Mouse (Mus musculus) cerebellum, adult 11-12 months (tissue): Measurements from ENCODE around the gene Vrtn.

Experiments
- DNase-seq: peaks from one replicate; pipeline ENCODE4 v3.0.0; 2022

The Vrtn gene

DNA sequence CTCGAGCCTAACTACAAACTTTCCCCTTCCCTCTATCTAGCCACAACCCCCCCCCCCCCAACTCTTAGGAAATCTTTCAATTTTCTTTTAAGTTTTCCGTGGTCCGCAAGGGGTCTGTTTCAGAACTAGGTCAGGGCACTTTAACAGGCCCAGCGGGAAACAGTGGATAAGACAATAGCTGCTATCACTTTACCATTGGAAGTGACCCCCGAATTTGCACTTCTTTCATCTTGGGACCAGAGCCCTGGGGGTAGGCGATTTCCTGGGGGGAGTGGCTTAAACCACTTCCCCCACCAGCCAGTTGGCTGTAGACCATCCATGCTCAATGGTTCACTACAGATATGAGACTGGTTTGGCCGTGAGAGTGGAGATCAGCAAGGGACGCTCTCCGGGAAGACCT, at the start of gene Vrtn:
Gene Vrtn, plus strand, starts transcription at position 366 of the 400 bp plus-strand sequence.
- DNase-seq, result no peak

DNA sequence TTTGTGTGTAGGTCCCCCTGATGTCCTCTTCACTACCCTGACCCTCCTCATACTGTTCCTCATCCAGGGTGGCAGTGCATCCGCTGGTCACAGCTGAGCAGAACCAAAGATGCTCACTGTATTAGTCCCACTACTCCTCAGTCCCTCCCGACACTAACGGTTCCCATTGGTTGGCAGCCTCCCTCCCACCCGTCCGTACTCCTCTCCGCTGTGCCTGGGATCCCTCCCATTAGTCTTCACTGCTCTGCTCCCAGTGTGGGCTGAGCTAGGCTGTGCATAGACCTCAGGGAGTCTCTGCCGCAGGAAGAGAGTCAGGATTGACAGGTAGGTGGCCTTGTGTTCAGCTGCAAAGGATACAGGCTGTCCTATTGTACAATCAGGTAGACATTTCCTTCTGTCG, 42.5 kb upstream of the Vrtn start:
- no peak for DNase-seq

DNA sequence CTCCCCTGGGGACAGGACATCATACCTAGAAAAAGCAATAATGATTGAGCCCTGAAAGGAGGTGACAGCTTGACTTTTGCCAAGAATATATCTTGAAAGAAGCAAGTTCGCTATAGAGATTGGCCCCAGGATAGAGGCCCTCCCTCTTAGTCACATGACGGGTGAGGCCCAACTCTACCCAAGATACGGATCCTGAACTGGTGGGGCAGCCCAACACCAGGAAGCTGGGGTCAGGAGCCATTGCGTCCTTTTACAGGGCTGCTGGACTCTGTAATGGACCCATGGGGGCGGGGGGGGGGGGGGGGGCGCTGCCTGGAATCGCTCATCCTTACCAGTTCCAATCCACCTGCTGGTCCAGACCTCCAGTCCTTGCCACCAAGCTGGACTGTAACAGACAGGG, 36.8 kb upstream of the Vrtn start:
- DNase-seq, result no peak

DNA sequence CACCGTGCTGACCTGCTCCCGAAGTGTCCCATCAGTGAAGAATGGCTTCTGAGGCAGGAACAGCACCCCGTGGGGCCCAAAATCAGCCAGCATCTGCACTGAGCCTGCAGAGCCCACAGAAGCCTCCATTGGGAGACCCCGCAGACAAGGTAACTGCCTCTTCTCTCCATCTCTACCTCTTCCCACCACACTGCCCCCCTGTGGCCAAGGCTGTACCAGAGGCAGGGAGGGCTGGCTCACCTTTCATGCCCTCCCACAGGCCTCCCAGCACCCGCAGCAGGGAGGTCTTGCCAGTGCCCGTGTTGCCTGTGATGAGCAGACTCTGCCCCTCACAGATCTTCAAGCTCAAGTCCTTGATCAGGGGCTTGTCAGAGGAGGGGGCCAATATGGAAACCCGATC, 35.0 kb upstream of the Vrtn start:
- DNase-seq, result no peak

DNA sequence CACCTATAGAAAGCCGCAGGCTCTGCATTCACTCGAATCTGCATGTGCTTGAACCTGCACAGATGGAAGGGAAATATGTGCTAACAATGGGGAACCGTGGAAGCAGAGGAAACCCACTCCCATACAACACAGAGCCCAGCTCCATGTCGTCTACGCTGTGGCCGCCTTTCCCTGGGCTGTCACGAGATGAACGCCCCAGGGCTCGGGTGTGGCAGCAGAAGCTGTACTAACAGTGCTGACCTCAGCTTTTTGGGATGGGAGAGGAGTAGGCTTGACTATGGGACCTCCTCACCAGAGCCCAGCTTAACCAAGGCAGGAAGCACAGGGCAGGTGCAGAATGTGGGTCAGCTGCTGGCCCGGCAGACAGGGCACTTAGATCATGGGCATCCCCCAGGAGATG, 29.1 kb upstream of the Vrtn start:
- no peak for DNase-seq

DNA sequence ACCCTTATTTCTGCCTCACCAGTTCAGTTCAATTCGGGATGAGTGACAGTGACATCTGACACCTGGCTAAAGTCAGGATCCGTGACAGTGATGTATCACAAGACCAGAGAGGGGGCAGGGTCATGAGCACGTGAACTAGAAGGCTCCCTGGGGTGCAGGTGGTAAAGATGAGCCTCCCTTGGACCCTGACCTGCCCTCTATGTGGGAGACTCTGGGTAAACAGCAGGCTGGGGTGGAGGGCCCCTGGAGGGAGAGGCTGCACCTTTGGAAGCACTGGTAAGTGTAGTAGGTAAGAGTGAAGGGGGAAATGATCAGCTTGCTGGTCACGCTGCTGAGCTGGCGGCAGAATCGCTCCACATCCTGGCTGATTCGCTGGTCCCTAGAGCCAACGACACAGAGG, 28.3 kb upstream of the Vrtn start:
- no peak for DNase-seq

DNA sequence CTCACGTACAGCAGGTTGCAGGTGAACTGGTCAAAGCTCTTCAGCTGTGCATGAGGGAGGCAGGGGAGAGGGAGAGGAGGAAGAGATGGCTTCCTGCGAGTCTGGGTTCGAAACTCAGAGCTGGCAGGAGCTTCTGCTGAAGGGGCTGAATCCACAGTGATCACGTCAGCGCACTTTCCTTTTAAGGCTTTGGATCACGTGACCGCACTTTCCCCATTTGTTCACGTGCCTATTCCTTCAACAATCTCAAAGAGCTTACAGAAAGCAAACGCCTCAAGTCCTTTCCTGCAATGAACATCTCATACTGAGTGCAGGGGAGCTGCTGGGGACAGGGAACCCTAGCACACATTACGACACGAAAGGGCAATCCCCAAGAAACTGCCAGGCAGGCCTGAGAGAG, 26.8 kb upstream of the Vrtn start:
- DNase-seq, result no peak

DNA sequence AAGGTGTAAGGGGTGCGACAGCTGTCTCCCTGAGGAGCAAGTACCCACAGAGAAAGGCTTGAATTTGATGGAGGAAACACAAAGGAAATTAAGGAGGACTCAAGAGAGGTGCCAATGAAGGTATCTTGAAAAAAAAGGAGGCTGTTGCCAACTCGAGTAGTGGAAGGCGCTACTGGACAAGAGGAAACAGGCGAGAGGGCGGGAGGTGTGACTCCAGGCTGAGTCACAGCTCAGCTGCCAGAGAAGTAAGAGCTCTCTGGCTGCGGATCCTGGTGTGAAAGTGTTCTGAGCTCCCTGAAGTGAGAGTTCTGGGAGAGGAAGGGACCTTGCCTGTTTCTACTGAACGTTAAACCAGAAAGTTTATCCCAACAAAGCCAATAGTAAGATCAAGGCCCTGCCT, 26.3 kb upstream of the Vrtn start:
- no peak for DNase-seq

DNA sequence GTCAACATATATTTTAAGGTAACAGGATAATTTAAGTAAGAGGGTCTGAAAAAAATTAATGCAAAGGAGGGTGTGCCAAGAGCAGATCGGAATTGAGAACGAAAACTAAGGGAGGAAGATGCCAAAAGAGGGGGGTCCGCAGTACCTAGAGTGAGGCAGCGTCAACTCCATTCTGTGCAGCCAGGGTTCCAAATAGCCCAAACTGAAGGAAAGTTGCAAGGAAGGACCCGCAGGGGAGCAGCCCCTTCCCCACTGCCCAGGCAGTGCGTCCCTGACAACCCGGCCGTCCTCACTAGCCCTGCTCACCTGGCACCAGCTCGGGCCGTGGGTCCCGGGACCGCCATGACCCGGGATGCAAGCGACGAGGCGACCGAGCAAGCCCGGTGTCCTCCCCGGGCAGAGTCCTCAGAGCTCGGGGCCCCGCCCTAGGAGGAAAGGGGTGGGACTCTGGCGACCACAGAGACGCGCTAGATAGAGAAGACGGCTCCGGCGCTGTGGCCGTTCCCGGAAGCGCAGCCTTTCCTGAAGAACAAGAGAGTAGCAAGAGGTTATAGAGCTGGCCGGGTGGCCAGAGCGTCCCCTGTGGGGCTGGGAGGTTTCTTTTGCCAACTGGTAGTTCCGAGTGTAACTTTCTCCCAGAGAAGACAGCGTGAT, 23.7 kb upstream of the Vrtn start, which contains the start of gene Abcd4:
Gene Abcd4, minus strand, starts transcription at position 437 of the 654 bp plus-strand sequence.
- DNase-seq, result peak; percentile 95

DNA sequence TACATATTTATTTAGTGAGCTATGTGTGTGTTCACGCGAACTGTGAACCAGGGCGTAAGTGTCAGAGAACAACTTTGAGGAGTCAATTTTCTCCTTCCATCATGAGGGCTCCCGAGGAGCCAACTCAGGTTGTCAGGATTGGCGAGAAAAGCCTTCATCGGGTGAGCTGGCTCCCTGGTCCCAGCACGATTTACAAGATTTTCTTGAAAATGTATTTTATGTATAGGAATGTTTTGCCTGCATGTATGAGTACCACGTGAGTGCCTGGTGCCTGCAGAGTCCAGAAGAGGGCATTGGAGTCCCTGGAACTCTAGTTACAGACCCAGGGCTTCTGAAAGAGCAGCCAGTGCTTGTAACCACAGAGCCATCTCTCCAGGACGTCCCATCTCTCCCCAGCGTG, 23.2 kb upstream of the Vrtn start:
- no peak for DNase-seq

DNA sequence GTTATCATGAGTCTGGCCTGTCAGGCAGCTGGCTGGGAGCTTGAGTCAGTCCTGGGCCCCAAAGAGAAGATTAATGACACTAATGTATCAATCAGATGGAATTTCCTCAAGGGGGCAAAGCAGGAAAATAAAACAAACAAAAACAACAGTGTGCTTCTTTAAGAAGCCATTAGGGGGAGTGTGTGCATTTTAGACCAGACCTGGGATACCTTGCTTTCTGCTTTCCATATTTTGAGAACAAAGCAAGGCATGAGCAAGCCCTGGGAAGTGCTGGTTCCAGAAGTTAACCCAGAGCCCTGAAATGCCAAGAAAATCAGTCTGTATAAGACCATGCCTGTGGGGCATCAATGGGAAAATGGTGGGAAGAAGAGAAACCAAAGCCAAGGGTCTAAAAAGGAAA, 19.8 kb upstream of the Vrtn start:
- DNase-seq, result no peak

DNA sequence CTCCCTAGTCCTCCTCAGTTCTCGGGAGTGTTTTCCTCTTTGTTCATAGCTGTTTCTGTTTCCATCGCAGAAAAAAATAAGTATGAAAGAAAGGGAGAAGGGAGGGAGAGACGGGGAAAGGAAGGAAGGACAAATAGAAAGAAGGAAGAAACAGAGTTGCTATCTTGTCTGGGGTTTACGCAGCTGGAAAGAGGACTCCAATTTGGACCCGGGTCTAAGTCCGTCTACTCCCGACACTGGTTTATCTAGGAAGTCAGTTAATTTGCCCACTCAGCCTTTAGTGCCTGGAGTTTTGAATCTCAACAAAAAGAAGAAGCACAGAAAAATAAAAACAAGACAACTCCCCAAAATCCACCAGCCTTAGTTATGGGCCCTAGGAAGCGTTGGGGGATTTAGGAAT, 16.2 kb upstream of the Vrtn start:
- DNase-seq, result no peak

DNA sequence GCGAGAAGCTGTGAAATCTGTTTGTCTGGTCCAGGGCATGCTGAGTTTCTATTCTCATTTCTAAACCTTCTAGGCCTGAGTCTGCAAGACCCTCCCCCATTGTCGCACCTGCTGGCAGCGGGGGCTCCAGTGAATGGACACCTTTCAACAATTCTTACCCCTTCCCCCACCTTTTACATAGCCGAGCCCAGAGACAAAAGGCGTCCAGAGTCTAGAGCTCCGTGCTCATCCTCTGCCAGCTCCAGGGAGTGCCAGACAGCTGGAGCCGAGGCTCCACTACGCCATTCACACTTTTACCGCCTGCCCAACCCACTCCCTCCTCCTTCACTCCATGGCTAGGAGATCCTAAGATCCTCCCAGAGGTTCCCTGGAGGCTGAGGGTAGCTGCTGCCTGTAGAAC, 15.7 kb upstream of the Vrtn start:
- no peak for DNase-seq

DNA sequence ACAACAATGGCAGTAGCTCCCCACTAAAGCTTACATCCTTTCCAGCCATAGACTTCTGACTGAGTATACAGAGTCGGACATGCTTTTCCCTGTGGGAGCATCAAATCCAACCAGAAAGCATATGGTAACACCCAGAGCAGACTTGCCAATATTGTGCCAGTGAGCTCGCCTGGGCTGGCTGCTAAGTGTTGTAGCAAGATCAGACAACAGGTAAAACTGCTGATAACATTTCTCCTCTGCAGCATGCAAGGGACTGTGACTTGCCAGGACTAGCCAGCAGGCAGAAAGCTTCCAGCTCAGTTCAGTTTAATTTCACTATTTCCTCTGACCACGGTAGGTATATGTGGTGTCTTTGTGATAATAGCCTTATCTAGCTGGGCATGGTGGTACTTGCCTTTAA, 9.0 kb upstream of the Vrtn start:
- DNase-seq, result no peak

DNA sequence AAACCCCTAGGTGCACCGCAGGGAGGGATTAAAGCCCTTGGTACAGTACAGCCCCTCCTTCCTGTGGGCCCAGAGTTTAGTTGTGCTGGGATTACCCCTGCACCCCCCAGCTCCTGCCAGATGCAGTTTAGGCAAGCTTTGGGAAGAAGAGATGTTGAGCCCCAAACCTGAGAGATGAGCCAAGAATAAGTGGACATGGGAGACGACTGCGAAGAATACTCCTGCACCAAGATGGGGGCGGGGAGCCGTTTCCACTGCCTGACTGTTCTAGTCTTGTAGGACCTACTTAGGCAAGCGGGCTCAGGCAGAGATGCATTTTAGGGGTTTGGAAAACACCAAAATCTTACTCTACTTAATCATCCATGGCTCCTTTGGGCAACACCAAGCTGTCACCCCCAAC, 566 bp upstream of the Vrtn start:
- no peak for DNase-seq

DNA sequence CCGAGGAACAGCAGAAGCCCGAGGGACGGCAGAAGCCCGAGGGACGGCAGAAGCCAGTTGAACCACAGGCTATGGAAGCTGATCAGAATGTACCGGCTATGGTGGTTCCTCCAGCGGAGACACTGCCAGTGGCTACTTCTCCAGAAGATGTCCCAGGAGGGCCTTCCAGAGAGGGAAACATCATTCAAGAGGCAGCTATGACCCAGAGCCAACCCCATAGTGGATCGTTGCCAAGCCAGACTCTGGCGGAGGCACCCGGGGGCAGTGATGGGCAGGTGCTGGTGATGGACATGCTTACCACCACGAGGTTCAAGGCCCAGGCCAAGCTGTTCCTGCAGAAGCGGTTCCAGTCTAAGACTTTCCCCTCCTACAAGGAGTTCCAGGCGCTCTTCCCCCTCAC, 9.4 kb downstream of the Vrtn start:
- no peak for DNase-seq

DNA sequence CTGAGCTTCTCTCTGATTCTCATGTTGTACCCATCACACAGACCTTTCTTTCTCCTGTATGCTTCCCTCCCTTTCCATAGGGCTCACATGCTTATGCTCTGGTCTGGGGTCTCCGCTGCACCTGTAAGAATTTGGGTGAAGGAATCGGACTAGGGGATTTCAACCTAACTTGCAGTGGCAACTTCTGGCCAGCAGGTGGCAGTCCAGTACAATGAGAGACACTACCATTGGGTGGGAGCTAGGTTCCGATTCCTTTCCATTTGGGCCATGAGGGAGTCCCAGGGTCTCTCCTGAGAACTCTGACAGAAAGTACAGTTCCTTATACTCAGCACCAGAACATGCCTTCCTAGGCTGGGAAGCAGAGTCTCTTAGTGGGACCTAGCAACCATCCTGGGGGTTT, 13.1 kb downstream of the Vrtn start:
- peak; percentile 31 for DNase-seq

DNA sequence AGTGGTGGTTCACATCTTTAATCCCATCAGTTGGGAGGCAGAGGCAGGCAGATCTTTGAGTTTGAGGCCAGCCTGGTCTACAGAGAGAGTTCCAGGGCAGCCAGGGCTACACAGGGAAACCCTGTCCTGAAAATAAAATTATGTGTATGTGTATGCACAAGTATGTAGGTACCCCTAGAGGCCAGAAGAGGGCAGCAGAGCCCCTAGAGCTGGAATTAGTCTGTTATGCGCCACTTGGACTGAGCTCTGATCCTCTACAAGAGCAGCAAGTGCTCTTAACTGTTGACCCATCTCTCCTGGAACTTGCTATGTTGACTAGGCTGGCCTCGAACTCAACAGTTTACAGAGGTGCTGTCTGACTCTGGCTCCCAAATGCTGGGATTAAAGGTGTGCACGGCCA, 29.7 kb downstream of the Vrtn start:
- no peak for DNase-seq

DNA sequence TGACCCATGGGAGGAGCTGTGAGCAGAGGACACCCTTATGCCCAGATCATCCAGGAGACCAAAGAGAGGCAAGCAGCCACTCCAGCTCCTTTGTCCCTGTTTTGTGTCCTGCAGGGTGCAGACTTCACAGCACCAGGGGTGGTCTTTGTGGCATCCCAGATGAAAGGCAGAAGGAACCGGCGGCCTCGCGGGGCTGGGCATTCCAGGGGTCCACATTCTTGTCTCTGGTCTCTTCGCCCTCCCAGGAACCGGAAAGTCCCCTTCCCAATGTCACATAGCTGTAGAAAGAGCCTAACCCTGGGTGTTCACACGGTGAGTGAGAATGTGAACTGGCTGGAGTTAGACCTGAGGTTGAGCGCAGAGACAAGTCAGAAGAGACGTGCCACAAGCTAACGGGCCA, 30.8 kb downstream of the Vrtn start:
- no peak for DNase-seq

DNA sequence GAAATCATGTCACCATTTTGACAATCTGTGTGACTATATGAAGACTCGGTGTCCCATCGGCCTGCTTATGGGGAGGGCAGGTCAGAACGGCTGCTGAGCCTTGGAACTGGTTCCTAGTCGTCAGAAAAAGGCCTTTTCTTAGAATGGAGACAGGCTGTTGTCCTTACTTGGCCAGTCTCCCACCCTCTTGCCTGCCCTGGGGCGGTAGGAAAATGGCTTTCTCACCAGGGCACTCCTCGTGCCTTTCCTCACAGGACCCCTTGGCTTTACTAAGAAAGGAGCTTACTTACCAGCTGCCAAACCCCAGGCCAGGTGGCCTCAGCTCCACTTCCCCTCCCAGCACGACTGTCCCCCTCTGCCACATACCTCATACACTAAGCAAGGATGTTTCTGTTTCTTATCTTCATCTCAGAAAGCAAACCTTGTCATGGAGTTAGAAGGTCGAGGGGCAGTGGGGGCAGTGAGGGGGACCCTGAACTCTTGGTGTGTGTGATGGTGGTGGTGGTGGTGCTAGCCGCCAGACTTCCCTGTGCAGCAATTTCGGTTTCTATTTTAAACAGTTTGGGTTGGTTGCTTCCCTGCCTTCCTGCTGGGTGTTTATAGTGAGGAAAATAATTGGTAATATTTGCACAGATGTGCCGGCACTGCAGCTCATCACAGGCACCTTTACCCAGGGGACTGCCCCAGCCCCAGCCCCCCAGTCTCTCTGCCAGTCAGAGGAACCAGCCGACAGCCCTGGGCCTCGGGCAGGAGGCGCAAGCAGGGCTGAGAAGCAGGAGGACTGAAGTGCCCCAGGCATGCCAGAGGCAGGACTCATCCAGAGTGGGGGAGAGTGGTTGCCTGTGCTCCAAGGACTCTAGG, 34.1 kb downstream of the Vrtn start:
- DNase-seq, result no peak

DNA sequence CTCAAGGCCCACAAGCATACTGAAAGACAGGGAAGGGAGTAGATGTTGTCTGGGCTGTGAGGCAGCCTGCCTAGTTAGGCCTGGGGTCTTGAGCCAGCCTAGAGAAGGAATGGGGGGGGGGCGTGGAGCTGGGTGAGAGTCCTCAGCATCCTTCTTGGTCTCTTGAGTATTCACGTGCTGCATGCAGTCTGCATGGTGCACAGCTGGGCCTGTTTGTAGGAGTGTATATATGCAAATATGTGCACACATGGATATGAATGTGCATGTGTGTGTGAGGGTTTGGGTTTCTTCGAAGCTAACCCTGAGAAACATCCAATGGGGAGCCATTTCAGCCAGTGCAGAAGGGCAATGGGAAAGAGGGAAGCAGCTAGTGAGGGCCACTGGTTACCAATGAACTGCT, 35.2 kb downstream of the Vrtn start:
- DNase-seq, result no peak

DNA sequence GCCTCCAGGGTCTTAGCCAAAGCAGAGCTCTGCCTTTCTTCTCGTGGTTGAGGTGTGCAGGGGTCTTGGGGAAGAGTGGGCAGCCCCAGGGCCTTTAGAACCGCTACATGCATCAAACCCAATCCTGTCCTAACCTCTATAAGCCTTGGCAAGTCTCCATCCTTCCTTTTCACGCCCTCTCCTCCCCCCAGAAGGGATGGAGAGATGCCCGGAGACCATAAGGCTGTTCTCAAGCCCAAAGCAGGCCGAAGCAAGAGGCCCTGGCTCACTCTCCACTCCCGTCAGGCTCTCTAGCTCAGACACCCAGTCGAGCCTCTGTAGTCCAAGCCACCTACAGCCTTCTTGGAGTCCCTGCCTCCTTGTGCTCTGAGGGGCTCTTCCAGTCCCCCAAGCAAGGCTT, 43.8 kb downstream of the Vrtn start:
- peak; percentile 53 for DNase-seq

DNA sequence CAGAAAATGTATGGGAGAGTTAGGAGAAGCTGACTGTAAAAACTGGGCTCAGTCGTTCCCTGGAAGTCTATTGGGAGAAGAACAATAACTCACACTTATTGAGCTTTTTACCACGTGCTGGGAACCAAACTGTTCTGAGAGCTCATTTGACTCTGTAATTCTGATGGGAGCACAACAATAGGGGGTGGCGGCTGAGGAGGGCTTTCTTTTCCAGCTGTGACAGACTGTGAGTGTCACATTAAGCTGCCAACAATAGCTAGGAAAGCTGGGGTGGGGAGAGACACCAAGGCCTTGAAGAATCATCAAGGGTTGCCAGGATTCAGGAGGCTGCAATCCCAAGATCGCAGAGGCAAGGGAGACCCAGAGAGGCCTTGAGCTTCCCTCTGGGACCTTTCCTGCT, 45.4 kb downstream of the Vrtn start:
- no peak for DNase-seq

DNA sequence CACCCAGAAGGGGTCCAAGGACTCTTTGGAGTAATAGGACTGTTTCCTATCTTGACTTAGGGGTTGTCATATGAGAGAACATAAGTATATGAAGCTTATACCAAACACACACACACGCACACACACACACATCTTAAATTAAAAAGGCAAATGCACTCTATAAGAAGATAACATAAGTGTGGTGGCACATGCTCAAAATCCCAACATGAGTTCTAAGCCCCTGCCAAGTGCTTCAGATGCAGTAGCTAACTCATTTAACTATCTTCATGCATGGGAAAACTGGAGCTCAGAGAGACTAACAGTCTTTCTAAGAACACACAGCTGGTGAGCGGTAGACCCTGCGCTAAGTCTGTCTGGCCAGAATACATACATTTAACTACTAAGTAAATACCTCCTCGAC, 46.7 kb downstream of the Vrtn start:
- no peak for DNase-seq

DNA sequence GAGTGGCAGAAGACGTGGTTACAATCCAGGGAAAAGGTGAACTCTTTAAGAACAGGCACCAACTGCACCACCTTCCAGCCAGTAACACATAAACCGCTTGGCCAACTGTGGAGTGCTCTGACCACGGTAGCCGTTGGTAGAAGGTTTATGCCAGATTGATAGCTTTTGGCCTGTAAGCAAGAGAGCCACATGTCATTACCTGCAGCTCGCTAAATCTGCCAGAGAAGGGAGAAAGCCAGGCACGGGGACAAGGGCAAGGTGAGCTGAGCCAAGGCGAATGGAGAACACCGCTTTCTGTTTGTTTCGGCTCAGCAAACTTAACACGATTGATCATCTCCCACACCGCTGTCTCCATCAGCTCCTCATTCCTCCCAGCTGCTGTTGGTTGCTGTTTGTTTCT, 48.2 kb downstream of the Vrtn start:
- peak; percentile 44 for DNase-seq
